Mouse (Mus musculus) cortical plate, adult 2 months (tissue): ENCODE measurements around the gene Ctse.

ENCODE experiments used
- CTCF ChIP-seq: fragments of 200-500 bp; IDR thresholded peaks from 2 replicates; pipeline ENCODE4 v1.5.1; 2011; ENCODE audit warnings: mild to moderate bottlenecking, control low read depth, low read length; ENCODE audit not compliant: insufficient read depth; ENCODE audit errors: extremely low read depth
- POLR2A ChIP-seq: fragments of 200-500 bp; IDR thresholded peaks from 2 replicates; pipeline ENCODE4 v1.6.1; 2011; ENCODE audit warnings: mild to moderate bottlenecking, low read length, control low read depth; ENCODE audit not compliant: insufficient read depth; ENCODE audit errors: extremely low read depth

GRCm38 (mm10) chr1:131672361-131672760, 34.3 kb downstream of the Ctse start:
- TF ChIP-seq CTCF (no peak), POLR2A (no peak)
